Mouse (Mus musculus): ENCODE results near the gene Phf2. TPM values are rescaled to one million over a fixed set of nuclear protein-coding genes. Genes with fewer than 3 reads are reported as not detected.

Gene Phf2
- 10 to 100 TPM; 27.5 to 28.8 TPM for total RNA-seq (2021)

GRCm38 (mm10) chr13:48870771-48871731, at the start of gene Phf2:
Gene Phf2 (minus strand): TSS chr13:48871119.
- peak; percentile 50 to 76 for DNase-seq
- intact Hi-C loops (cut with DNase I) = loop anchor here (1.0 kb wide), 1 partner anchor 7 kb away; no protein-coding TSS in a partner anchor

GRCm38 (mm10) chr13:48919756-48920415, 49.0 kb upstream of the Phf2 start:
- DNase-seq = no peak
- intact Hi-C loops (cut with DNase I) = loop anchor here (5.0 kb wide), 1 partner anchor 77 kb away; no protein-coding TSS in a partner anchor

DNA sequence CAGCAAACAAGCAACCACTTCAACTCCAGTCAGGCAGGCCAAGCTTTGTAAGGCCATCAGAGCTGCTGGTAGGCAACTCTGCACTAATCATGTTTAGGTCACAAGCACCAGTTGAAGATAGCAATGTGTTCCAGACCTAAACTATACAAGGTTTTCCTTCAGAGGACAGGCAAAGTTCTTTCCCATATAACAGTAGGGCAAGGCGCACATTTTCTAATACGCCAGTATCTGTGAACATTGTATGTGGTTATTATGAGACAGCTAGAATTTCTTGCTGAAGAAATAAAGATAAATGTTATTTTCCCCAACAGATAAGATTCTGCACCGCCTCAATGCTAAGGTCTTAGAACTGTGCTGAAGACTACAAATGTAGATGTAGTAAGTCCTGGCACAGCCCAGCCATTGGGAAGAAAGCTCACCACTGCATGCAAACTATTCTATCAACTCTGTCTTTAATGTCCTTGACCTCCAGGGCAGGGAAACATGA, 46.2 kb upstream of the Phf2 start:
- no peak for DNase-seq
- intact Hi-C loops (cut with DNase I) = loop anchor here (2.0 to 5.0 kb wide), 2 partner anchors 48 to 80 kb away; no protein-coding TSS in a partner anchor

- peak in 1 of 2 experiments; percentile 18 for DNase-seq
- intact Hi-C loops (cut with DNase I) = no loop called here
Measured at GRCm38 (mm10) chr13:48913680-48914079, 42.8 kb upstream of the Phf2 start.

GRCm38 (mm10) chr13:48913141-48913540, 42.2 kb upstream of the Phf2 start:
- no peak for DNase-seq
- intact Hi-C loops (cut with DNase I) = no loop called here

DNA sequence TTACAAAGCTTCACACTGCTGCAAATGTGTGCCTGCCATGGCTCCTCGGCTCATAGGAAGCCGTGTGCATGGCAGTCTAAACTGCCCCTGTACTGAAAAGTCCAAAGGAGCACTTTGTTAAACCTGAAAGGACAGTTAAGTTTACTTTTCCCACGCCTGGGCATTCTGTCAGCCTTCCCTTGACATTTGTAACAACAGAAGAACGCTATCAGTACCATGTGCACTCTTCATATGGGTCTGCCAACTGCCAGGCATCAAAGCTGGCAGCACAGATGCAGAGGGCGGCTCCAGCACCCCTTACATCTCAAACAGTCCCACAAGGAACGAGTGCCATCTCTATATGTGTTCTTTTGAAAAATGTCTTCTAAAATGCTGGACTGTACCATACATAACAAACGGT, 40.5 kb upstream of the Phf2 start:
- DNase-seq = no peak
- intact Hi-C loops (cut with DNase I) = no loop called here

DNA sequence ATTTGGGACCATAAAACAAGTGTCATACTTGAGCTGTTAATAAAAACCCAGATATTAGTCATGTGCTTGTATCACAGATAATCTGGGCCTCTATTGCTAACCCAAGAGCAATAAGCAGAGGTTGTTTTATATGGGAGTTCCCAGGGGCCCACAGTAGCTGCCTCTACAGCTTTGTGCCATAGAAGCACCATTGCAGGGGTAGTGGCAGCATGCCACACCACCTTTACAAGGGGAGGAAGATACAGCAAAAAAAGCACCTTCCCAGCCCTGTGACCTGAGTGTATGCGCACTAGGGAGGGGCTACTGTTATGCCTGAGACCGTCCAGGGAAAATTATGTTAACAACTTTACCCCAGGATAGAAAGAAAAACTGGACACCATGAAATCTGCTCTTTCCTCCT, 34.5 kb upstream of the Phf2 start:
- intact Hi-C loops (cut with DNase I) = no loop called here
- no peak for DNase-seq

GRCm38 (mm10) chr13:48895376-48895775, 24.5 kb upstream of the Phf2 start:
- intact Hi-C loops (cut with DNase I) = no loop called here
- no peak for DNase-seq

- no peak for DNase-seq
- intact Hi-C loops (cut with DNase I) = no loop called here
Measured at GRCm38 (mm10) chr13:48890260-48890960, 19.5 kb upstream of the Phf2 start.

- intact Hi-C loops (cut with DNase I) = loop anchor here (1.0 to 2.0 kb wide), 2 partner anchors 8 to 90 kb away; partner anchors contain the start of gene Fam120a
- peak; percentile 97 to 99 for DNase-seq
Measured at GRCm38 (mm10) chr13:48878534-48878933, 7.6 kb upstream of the Phf2 start.

DNA sequence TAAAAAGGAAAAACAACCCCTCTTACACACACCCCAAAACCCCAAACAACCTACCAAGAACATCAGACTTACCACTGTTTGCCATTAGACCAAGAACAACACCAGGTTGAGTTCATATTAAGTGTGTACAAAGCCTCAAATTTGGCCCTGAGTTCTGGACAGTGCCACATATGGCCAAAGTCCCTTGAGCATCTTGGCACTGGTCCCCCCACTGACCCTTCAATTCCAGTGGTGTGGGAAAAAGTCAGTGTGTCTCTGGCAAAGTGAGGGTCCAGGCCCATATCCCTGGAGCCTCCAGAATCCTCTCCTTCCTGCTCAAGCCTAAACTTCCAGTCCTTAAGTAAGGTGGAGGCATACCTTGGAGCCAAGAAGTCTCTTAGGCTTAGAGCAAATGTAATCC, 6.9 kb upstream of the Phf2 start:
- DNase-seq = no peak
- intact Hi-C loops (cut with DNase I) = loop anchor here (1.0 to 2.0 kb wide), 2 partner anchors 8 to 91 kb away; partner anchors contain the start of gene Fam120a

- intact Hi-C loops (cut with DNase I) = no loop called here
- DNase-seq = no peak
Measured at GRCm38 (mm10) chr13:48872726-48873125, 1.8 kb upstream of the Phf2 start.

DNA sequence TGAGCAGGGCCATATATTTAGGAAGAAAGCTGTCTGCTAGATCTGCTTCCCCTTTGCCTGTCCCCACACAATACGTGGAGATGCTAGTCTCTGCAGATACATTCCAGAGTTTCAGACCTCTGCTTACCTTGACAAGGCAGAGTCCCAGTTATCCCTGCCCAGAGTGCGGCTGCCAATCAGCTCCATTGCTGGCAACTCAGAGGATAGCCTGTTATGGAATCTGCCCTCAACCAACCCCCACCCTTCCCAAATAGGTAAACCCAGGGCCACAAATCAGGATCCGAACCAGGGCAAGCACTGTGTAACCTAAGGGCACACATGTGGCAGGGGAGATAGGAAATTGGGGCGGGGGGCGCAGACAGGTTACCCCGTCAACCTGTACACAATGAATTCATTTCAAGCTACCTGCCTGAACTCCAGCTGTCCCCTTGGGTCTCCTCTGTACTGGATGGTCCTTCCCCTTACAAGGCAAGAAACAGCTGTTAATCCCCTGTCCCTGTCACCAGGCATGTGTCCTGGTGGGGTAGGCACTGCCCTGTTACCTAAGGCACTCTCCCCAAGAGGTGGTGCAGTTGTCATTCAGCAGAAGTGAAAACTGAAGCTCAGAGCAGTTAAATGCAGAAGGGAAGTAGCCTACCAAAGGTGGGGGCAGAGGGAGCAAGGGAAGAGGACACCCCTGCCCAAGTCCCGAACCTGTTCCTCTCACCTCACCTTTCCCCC, 1.1 kb upstream of the Phf2 start:
- intact Hi-C loops (cut with DNase I) = no loop called here

GRCm38 (mm10) chr13:48869950-48870770, 759 bp downstream of the Phf2 start:
- DNase-seq = peak; percentile 59 to 73

More for the DNA sequence above, 1.1 kb upstream of the Phf2 start:
- DNase-seq = peak in 1 of 2 experiments; percentile 32

GRCm38 (mm10) chr13:48869600-48869949, 1.3 kb downstream of the Phf2 start:
- intact Hi-C loops (cut with DNase I) = loop anchor here (5.0 kb wide), 1 partner anchor 318 kb away; the partner anchor contains the start of gene Ninj1
- no peak for DNase-seq

More at GRCm38 (mm10) chr13:48869950-48870770, 759 bp downstream of the Phf2 start:
- intact Hi-C loops (cut with DNase I) = loop anchor here (1.0 to 5.0 kb wide), 2 partner anchors 8 to 317 kb away; partner anchors contain the start of gene Ninj1

GRCm38 (mm10) chr13:48869088-48869487, 1.8 kb downstream of the Phf2 start:
- intact Hi-C loops (cut with DNase I) = loop anchor here (5.0 kb wide), 1 partner anchor 318 kb away; the partner anchor contains the start of gene Ninj1
- no peak for DNase-seq

GRCm38 (mm10) chr13:48864673-48865356, 6.1 kb downstream of the Phf2 start:
- intact Hi-C loops (cut with DNase I) = loop anchor here (5.0 kb wide), 1 partner anchor 322 kb away; the partner anchor contains the start of gene Ninj1
- DNase-seq = no peak

DNA sequence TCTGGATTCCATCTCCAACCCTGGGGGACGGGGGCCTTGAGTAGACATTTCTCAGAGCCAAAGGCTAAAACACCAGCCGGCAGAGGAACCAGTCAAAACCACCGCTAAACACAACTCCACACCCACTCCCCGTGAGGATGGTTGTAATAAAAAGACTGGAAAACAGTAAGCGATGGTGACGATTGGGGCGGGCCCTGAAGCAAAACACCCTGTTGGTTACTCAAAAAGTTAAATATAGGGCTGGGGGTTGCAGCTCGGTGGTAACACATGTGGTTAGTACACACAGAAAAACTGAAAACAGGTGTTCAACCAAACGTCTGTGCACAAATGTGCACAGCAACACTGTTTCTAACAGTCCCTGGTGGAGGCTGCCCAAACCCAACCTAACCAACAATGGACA, 7.4 kb downstream of the Phf2 start:
- DNase-seq = no peak
- intact Hi-C loops (cut with DNase I) = no loop called here
